Comparison of ENCODE assay signal across 31 mouse cellular contexts in genomic region chr7:6186176-6186575, GRCm38 (mm10). TPM values are rescaled to one million over a fixed set of nuclear protein-coding genes. Genes with fewer than 3 reads are reported as not detected.
DNase-seq lines count a peak whose midpoint lies in the region; ATAC-seq lines count a peak whose summit lies in the region.
"Had no signal": no experiment of that assay in that cellular context is flagged by ENCODE, and none has a peak within 500 bp of the region (broad histone marks: within the 10 kb centered on the region; RNA-seq: fewer than 3 reads in every experiment).

No protein-coding gene starts in this region.

- no peak overlapping the region for H3K27ac ChIP-seq in kidney, embryonic 15.5 days
- H3K27ac ChIP-seq in kidney, embryonic 16.5 days (ENCODE audit: low read length), result no peak overlapping the region
- H3K27ac ChIP-seq: embryonic facial prominence, embryonic 10.5 days; embryonic facial prominence, embryonic 13.5 days; forebrain, embryonic 10.5 days; forebrain, embryonic 13.5 days; heart, adult 2 months; heart, embryonic 10.5 days; heart, embryonic 13.5 days; hindbrain, embryonic 14.5 days; hindbrain, postnatal 0 days had no signal

- DNase-seq in cerebellum, adult 11-12 months, result peak; percentile 14
- no peak for DNase-seq in cerebellum, adult 18-20 months
- peak; percentile 43 for DNase-seq in kidney, adult 11 months
- DNase-seq in kidney, adult 9 months, result peak; percentile 77
- DNase-seq: adrenal gland, adult 8-10 months; adrenal gland, postnatal 25 days; cerebellum, postnatal 10 days; cerebellum, postnatal 36 days; embryo, embryonic 11 days; gastrocnemius, postnatal 10 days; gastrocnemius, postnatal 36 days; heart, adult 2 months; heart, postnatal 14 days; heart, postnatal 4 days had no signal

- no peak overlapping the region for H3K9ac ChIP-seq in kidney, embryonic 15.5 days
- H3K9ac ChIP-seq in kidney, embryonic 16.5 days (replicated peaks; ENCODE audit: low read length), result no peak overlapping the region
- H3K9ac ChIP-seq: embryonic facial prominence, embryonic 13.5 days; forebrain, embryonic 13.5 days; heart, embryonic 13.5 days; hindbrain, embryonic 14.5 days had no signal

- no peaks in the 10 kb centered on the region for H3K9me3 ChIP-seq in kidney, embryonic 15.5 days (replicated peaks)
- 0 out of 2 replicates have a peak, but pooled peaks cover 4% of the 10 kb centered on the region for H3K9me3 ChIP-seq in kidney, embryonic 16.5 days (ENCODE audit: low read length)
- H3K9me3 ChIP-seq: forebrain, embryonic 13.5 days; heart, embryonic 13.5 days had no signal

- H3K4me2 ChIP-seq in kidney, embryonic 15.5 days, result no peak overlapping the region
- no peak overlapping the region for H3K4me2 ChIP-seq in kidney, embryonic 16.5 days (replicated peaks; ENCODE audit: low read depth, low read length)
- H3K4me2 ChIP-seq: embryonic facial prominence, embryonic 13.5 days; forebrain, embryonic 13.5 days; heart, embryonic 13.5 days; hindbrain, embryonic 14.5 days had no signal

- no peak for ATAC-seq in kidney, embryonic 15.5 days (replicated peaks; ENCODE audit: low FRiP score)
- no peak for ATAC-seq in kidney, embryonic 16.5 days (ENCODE audit: low FRiP score, low TSS enrichment)
- ATAC-seq: activated CD4-positive, CD25-positive, alpha-beta regulatory T cell, adult 4 months; forebrain, embryonic 13.5 days; forebrain, embryonic 16.5 days; hindbrain, postnatal 0 days; inflammation-experienced regulatory T-cells, adult 6 months had no signal

- H3K4me3 ChIP-seq in kidney, embryonic 15.5 days (replicated peaks), result no peak overlapping the region
- no peak overlapping the region for H3K4me3 ChIP-seq in kidney, embryonic 16.5 days (ENCODE audit: low read length)
- H3K4me3 ChIP-seq: embryonic facial prominence, embryonic 10.5 days; embryonic facial prominence, embryonic 13.5 days; forebrain, embryonic 10.5 days; forebrain, embryonic 13.5 days; heart, adult 2 months; heart, embryonic 10.5 days; heart, embryonic 13.5 days had no signal

- 83% methylated on average over 2 of the region's 2 CpGs for WGBS in kidney, embryonic 15.5 days
- WGBS in kidney, embryonic 16.5 days, result 90% methylated on average over 2 of the region's 2 CpGs

- no peaks in the 10 kb centered on the region for H3K27me3 ChIP-seq in kidney, embryonic 15.5 days
- no peaks in the 10 kb centered on the region for H3K27me3 ChIP-seq in kidney, embryonic 16.5 days (ENCODE audit: insufficient read depth, low read length)
- H3K27me3 ChIP-seq: embryonic facial prominence, embryonic 13.5 days; forebrain, embryonic 13.5 days had no signal

- H3K4me1 ChIP-seq in kidney, embryonic 15.5 days, result peaks cover 3% of the 10 kb centered on the region; the same call in 1 of the 2 replicates
- H3K4me1 ChIP-seq in kidney, embryonic 16.5 days (ENCODE audit: insufficient read depth, low read length), result no peaks in the 10 kb centered on the region; the same call in 1 of the 2 replicates
- H3K4me1 ChIP-seq: embryonic facial prominence, embryonic 10.5 days; embryonic facial prominence, embryonic 13.5 days; forebrain, embryonic 13.5 days had no signal

- peaks cover 75% of the 10 kb centered on the region for H3K36me3 ChIP-seq in kidney, embryonic 15.5 days
- H3K36me3 ChIP-seq in kidney, embryonic 16.5 days (ENCODE audit: insufficient read depth, low read length), result peaks cover 63% of the 10 kb centered on the region

RNA-seq across cellular contexts. Expression of gene Galp, which starts 10.7 kb away (rescaled TPM):
- not detected in 2 replicates for polyA plus RNA-seq in kidney, embryonic 15.5 days (2015; fragmentation: Nextera tagmentation; extraction: Ambion mirVana)
- polyA plus RNA-seq in kidney, embryonic 16.5 days (2015; fragmentation: Nextera tagmentation; extraction: Ambion mirVana), result not detected in 2 replicates
- polyA plus RNA-seq: activated CD4-positive, CD25-positive, alpha-beta regulatory T cell, adult 4 months; brain, embryonic 14.5 days; cortical plate, adult 2 months; embryonic facial prominence, embryonic 10.5 days; embryonic facial prominence, embryonic 13.5 days; forebrain, embryonic 10.5 days; forebrain, embryonic 13.5 days; forebrain, embryonic 16.5 days; heart, adult 2 months; heart, embryonic 10.5 days; heart, embryonic 13.5 days; heart, embryonic 16.5 days; hindbrain, embryonic 11.5 days; hindbrain, embryonic 14.5 days; hindbrain, postnatal 0 days; inflammation-experienced regulatory T-cells, adult 6 months had no signal

RNA-seq across cellular contexts. Expression of gene Zfp444, which starts 14.2 kb away (rescaled TPM):
- 65.5 and 71.4 TPM in 2 replicates for polyA plus RNA-seq in kidney, embryonic 15.5 days (2015; fragmentation: Nextera tagmentation; extraction: Ambion mirVana)
- polyA plus RNA-seq in kidney, embryonic 16.5 days (2015; fragmentation: Nextera tagmentation; extraction: Ambion mirVana), result 69.9 and 73.5 TPM in 2 replicates

RNA-seq across cellular contexts. Expression of gene Zfp787, which starts 30.4 kb away (rescaled TPM):
- 30.7 and 31.9 TPM in 2 replicates for polyA plus RNA-seq in kidney, embryonic 15.5 days (2015; fragmentation: Nextera tagmentation; extraction: Ambion mirVana)
- 27.7 and 31.8 TPM in 2 replicates for polyA plus RNA-seq in kidney, embryonic 16.5 days (2015; fragmentation: Nextera tagmentation; extraction: Ambion mirVana)

RNA-seq across cellular contexts. Expression of gene Zscan5b, which starts 35.9 kb away (rescaled TPM):
- polyA plus RNA-seq in kidney, embryonic 15.5 days (2015; fragmentation: Nextera tagmentation; extraction: Ambion mirVana), result not detected in 2 replicates
- not detected in 2 replicates for polyA plus RNA-seq in kidney, embryonic 16.5 days (2015; fragmentation: Nextera tagmentation; extraction: Ambion mirVana)
- polyA plus RNA-seq: activated CD4-positive, CD25-positive, alpha-beta regulatory T cell, adult 4 months; brain, embryonic 14.5 days; cortical plate, adult 2 months; embryonic facial prominence, embryonic 10.5 days; embryonic facial prominence, embryonic 13.5 days; forebrain, embryonic 10.5 days; forebrain, embryonic 13.5 days; forebrain, embryonic 16.5 days; heart, adult 2 months; heart, embryonic 10.5 days; heart, embryonic 13.5 days; heart, embryonic 16.5 days; hindbrain, embryonic 11.5 days; hindbrain, embryonic 14.5 days; hindbrain, postnatal 0 days had no signal

Comparison
In these comparisons a context has a peak if more than half of its experiments do, and no peak if none do; other contexts are left out.
1. DNase-seq: peak in cerebellum, adult 11-12 months (single experiment), kidney, adult 11 months (single experiment) and kidney, adult 9 months (single experiment); none in cerebellum, adult 18-20 months (0 of 2).